Mouse (Mus musculus) heart, embryonic 13.5 days (tissue): ENCODE data around the gene Slc39a5. TPM values are rescaled to one million over a fixed set of nuclear protein-coding genes. Genes with fewer than 3 reads are reported as not detected.

Source experiments
- ATAC-seq: fragments of 200-750 bp; cut with Nextera tagmentation; 2 replicates; pipeline ENCODE4 v1.8.0; 2017; ENCODE audit warnings: moderate TSS enrichment; ENCODE audit not compliant: insufficient number of reproducible peaks, low FRiP score, low TSS enrichment; ENCODE audit errors: extremely low read depth
- H3K27ac ChIP-seq: fragments of 300-500 bp; sonication (generic); replicated peaks from 2 replicates; pipeline ENCODE4 v1.5.1; 2015; ENCODE audit warnings: moderate library complexity, mild to moderate bottlenecking, inconsistent platforms
- H3K27me3 ChIP-seq: fragments of 300-500 bp; sonication (generic); replicated peaks from 2 replicates; pipeline ENCODE4 v1.6.1; 2015; ENCODE audit warnings: mild to moderate bottlenecking, inconsistent platforms
- H3K36me3 ChIP-seq: fragments of 300-500 bp; sonication (generic); 2 replicates; pipeline ENCODE4 v1.6.1; 2015; ENCODE audit warnings: mild to moderate bottlenecking, inconsistent platforms
- H3K4me1 ChIP-seq: fragments of 300-500 bp; sonication (generic); 2 replicates; pipeline ENCODE4 v1.6.1; 2015; ENCODE audit warnings: inconsistent platforms
- H3K4me2 ChIP-seq: fragments of 300-500 bp; sonication (generic); 2 replicates; pipeline ENCODE4 v1.6.1; 2015; ENCODE audit warnings: inconsistent platforms, mild to moderate bottlenecking, moderate library complexity
- H3K4me3 ChIP-seq: fragments of 300-500 bp; sonication (generic); 2 replicates; pipeline ENCODE4 v1.5.1; 2015; ENCODE audit warnings: moderate library complexity, mild to moderate bottlenecking, inconsistent platforms
- H3K9ac ChIP-seq: fragments of 300-500 bp; sonication (generic); 2 replicates; pipeline ENCODE4 v1.6.1; 2015; ENCODE audit warnings: inconsistent platforms, mild to moderate bottlenecking, moderate library complexity
- H3K9me3 ChIP-seq: fragments of 300-500 bp; sonication (generic); 2 replicates; pipeline ENCODE4 v1.6.1; 2016; ENCODE audit warnings: inconsistent platforms
- WGBS: fragments of 180-500 bp; shearing (Covaris S2); methylation state at CpG from one replicate; pipeline ENCODE4 v1.1.7; 2015; ENCODE audit warnings: mixed read lengths; 5-methylcytosine and 5-hydroxymethylcytosine counted together
- polyA plus RNA-seq: library from polyadenylated mRNA; unstranded; fragments of >200 nt; fragmentation: Nextera tagmentation; extraction: Ambion mirVana; gene quantifications from 2 replicates; pipeline ENCODE4 v1.2.1, GENCODE M21; 2015

The Slc39a5 gene
- polyA plus RNA-seq, 1 experiment from 2014 or later, result 0.12 TPM

- H3K4me1 ChIP-seq, result peaks cover 20% of the 10 kb centered on the region
- peaks cover 100% of the 10 kb centered on the region for H3K36me3 ChIP-seq
- H3K9ac ChIP-seq, result 0 out of 2 replicates have a peak overlapping the region, but pooled peaks have one; percentile 2
- no peaks in the 10 kb centered on the region for H3K9me3 ChIP-seq
- no peak overlapping the region for H3K4me2 ChIP-seq
- ATAC-seq, result no peak
- no peak overlapping the region for H3K4me3 ChIP-seq
- H3K27me3 ChIP-seq, result no peaks in the 10 kb centered on the region
- 65% methylated on average over 6 of the region's 6 CpGs for WGBS
- no peak overlapping the region for H3K27ac ChIP-seq
Observed at GRCm38 (mm10) chr10:128389570-128389969, 11.5 kb downstream of the Slc39a5 start.

GRCm38 (mm10) chr10:128388941-128389340 lies 12.1 kb downstream of the Slc39a5 start:
- H3K9ac ChIP-seq, result no peak overlapping the region
- H3K27me3 ChIP-seq, result no peaks in the 10 kb centered on the region
- no peak for ATAC-seq
- no peak overlapping the region for H3K27ac ChIP-seq
- H3K4me2 ChIP-seq, result no peak overlapping the region
- peaks cover 100% of the 10 kb centered on the region for H3K36me3 ChIP-seq
- no peak overlapping the region for H3K4me3 ChIP-seq
- H3K4me1 ChIP-seq, result peaks cover 20% of the 10 kb centered on the region
- H3K9me3 ChIP-seq, result no peaks in the 10 kb centered on the region
- 91% methylated on average over 14 of the region's 14 CpGs for WGBS

- Histone ChIP-seq H3K4me1 (peaks cover 7% of the 10 kb centered on the region), H3K9me3 (no peaks in the 10 kb centered on the region), H3K4me2 (no peak overlapping the region), H3K9ac (no peak overlapping the region), H3K36me3 (peaks cover 100% of the 10 kb centered on the region), H3K4me3 (no peak overlapping the region), H3K27ac (no peak overlapping the region), H3K27me3 (no peaks in the 10 kb centered on the region)
- 84% methylated on average over 7 of the region's 7 CpGs for WGBS
- ATAC-seq, result no peak
Observed at GRCm38 (mm10) chr10:128385902-128386301, 15.1 kb downstream of the Slc39a5 start.

GRCm38 (mm10) chr10:128382482-128382881 lies 18.5 kb downstream of the Slc39a5 start:
- no peak overlapping the region for H3K27ac ChIP-seq
- 87% methylated on average over 8 of the region's 8 CpGs for WGBS
- H3K9me3 ChIP-seq, result no peaks in the 10 kb centered on the region
- no peaks in the 10 kb centered on the region for H3K27me3 ChIP-seq
- no peak for ATAC-seq
- peaks cover 93% of the 10 kb centered on the region for H3K36me3 ChIP-seq
- H3K4me2 ChIP-seq, result no peak overlapping the region
- no peak overlapping the region for H3K4me3 ChIP-seq
- peaks cover 20% of the 10 kb centered on the region for H3K4me1 ChIP-seq
- H3K9ac ChIP-seq, result no peak overlapping the region

- Histone ChIP-seq H3K4me2 (no peak overlapping the region), H3K9ac (no peak overlapping the region), H3K36me3 (peaks cover 74% of the 10 kb centered on the region), H3K9me3 (no peaks in the 10 kb centered on the region), H3K27ac (no peak overlapping the region), H3K27me3 (no peaks in the 10 kb centered on the region), H3K4me3 (no peak overlapping the region), H3K4me1 (peaks cover 29% of the 10 kb centered on the region)
- no peak for ATAC-seq
- 83% methylated on average over 5 of the region's 5 CpGs for WGBS
Observed at GRCm38 (mm10) chr10:128380565-128380964, 20.5 kb downstream of the Slc39a5 start.

- Histone ChIP-seq H3K4me1 (peaks cover 29% of the 10 kb centered on the region), H3K4me2 (no peak overlapping the region), H3K27me3 (no peaks in the 10 kb centered on the region), H3K36me3 (peaks cover 61% of the 10 kb centered on the region), H3K4me3 (no peak overlapping the region), H3K9ac (peak overlapping the region; percentile 98; the same call in 1 of the 2 replicates), H3K9me3 (no peaks in the 10 kb centered on the region), H3K27ac (no peak overlapping the region)
- no peak for ATAC-seq
- WGBS, result 94% methylated on average over 7 of the region's 7 CpGs
Observed at GRCm38 (mm10) chr10:128379260-128379659, 21.8 kb downstream of the Slc39a5 start.

- H3K4me3 ChIP-seq, result peak overlapping the region; percentile 87
- H3K9ac ChIP-seq, result peak overlapping the region; percentile 98
- H3K9me3 ChIP-seq, result no peaks in the 10 kb centered on the region
- ATAC-seq, result no peak
- peak overlapping the region; percentile 83 for H3K4me2 ChIP-seq
- H3K36me3 ChIP-seq, result peaks cover 53% of the 10 kb centered on the region
- no peak overlapping the region for H3K27ac ChIP-seq
- H3K4me1 ChIP-seq, result peaks cover 30% of the 10 kb centered on the region
- WGBS, result 70% methylated on average over 3 of the region's 3 CpGs
- H3K27me3 ChIP-seq, result no peaks in the 10 kb centered on the region
Observed at GRCm38 (mm10) chr10:128378462-128378861, 22.6 kb downstream of the Slc39a5 start.

- Histone ChIP-seq H3K36me3 (peaks cover 48% of the 10 kb centered on the region), H3K27me3 (no peaks in the 10 kb centered on the region), H3K27ac (peak overlapping the region; percentile 94), H3K9ac (peak overlapping the region; percentile 98), H3K4me1 (peaks cover 35% of the 10 kb centered on the region), H3K9me3 (no peaks in the 10 kb centered on the region), H3K4me3 (peak overlapping the region; percentile 87), H3K4me2 (peak overlapping the region; percentile 83)
- 61% methylated on average over 14 of the region's 14 CpGs for WGBS
- no peak for ATAC-seq
Observed at GRCm38 (mm10) chr10:128377940-128378448, 23.0 kb downstream of the Slc39a5 start.

GRCm38 (mm10) chr10:128377222-128377939 lies 23.6 kb downstream of the Slc39a5 start:
- H3K27ac ChIP-seq, result peak overlapping the region; percentile 94

GRCm38 (mm10) chr10:128376455-128377211 lies 24.4 kb downstream of the Slc39a5 start, which contains the start of gene Ankrd52:
Ankrd52 (plus strand) TSS chr10:128377115.
- peak; percentile 89 for ATAC-seq
- under 1% methylated on average over 73 of the region's 73 CpGs for WGBS
- no peaks in the 10 kb centered on the region for H3K9me3 ChIP-seq
- H3K9ac ChIP-seq, result peak within 1 kb of the TSS; percentile 98
- peaks cover 38% of the 10 kb centered on the region for H3K4me1 ChIP-seq
- peak within 1 kb of the TSS; percentile 83 for H3K4me2 ChIP-seq
- peak within 1 kb of the TSS; percentile 87 for H3K4me3 ChIP-seq
- peaks cover 35% of the 10 kb centered on the region for H3K36me3 ChIP-seq
- no peaks in the 10 kb centered on the region for H3K27me3 ChIP-seq
- H3K27ac ChIP-seq, result peak within 1 kb of the TSS; percentile 94

More at GRCm38 (mm10) chr10:128377222-128377939, 23.6 kb downstream of the Slc39a5 start:
- Histone ChIP-seq H3K27me3 (no peaks in the 10 kb centered on the region), H3K9ac (peak overlapping the region; percentile 98), H3K4me3 (peak overlapping the region; percentile 87), H3K4me2 (peak overlapping the region; percentile 83), H3K4me1 (peaks cover 38% of the 10 kb centered on the region), H3K36me3 (peaks cover 42% of the 10 kb centered on the region), H3K9me3 (no peaks in the 10 kb centered on the region)
- ATAC-seq, result no peak
- under 1% methylated on average over 46 of the region's 47 CpGs for WGBS

- Histone ChIP-seq H3K4me2 (peak overlapping the region; percentile 83), H3K27ac (peak overlapping the region; percentile 94), H3K9ac (peak overlapping the region; percentile 98), H3K4me3 (peak overlapping the region; percentile 87), H3K36me3 (peaks cover 29% of the 10 kb centered on the region), H3K27me3 (no peaks in the 10 kb centered on the region), H3K4me1 (peaks cover 38% of the 10 kb centered on the region), H3K9me3 (no peaks in the 10 kb centered on the region)
- no peak for ATAC-seq
- 47% methylated on average over 4 of the region's 4 CpGs for WGBS
Observed at GRCm38 (mm10) chr10:128376099-128376454, 25.0 kb downstream of the Slc39a5 start.
